Mouse (Mus musculus) intestine, embryonic 14.5 days (tissue): ENCODE data around the gene Gm45062. TPM values are rescaled to one million over a fixed set of nuclear protein-coding genes. Genes with fewer than 3 reads are reported as not detected.

Experiments used
- ATAC-seq: fragments of 200-750 bp; cut with Nextera tagmentation; replicated peaks from 2 replicates; pipeline ENCODE4 v1.8.0; 2017; ENCODE audit warnings: low read depth, moderate number of reproducible peaks, moderate TSS enrichment, moderate library complexity; ENCODE audit not compliant: low FRiP score, low TSS enrichment
- DNase-seq: peaks from one replicate; pipeline ENCODE4 v3.0.0-alpha.2; 2018; ENCODE audit warnings: low spot score
- H3K27ac ChIP-seq: fragments of 300-500 bp; sonication (generic); 2 replicates; pipeline ENCODE4 v1.5.1; 2014; ENCODE audit warnings: low read depth, mild to moderate bottlenecking, control low read depth
- H3K27me3 ChIP-seq: fragments of 300-500 bp; sonication (generic); replicated peaks from 2 replicates; pipeline ENCODE4 v1.6.1; 2014; ENCODE audit warnings: low read length, control low read depth; ENCODE audit not compliant: control insufficient read depth, insufficient read depth
- H3K36me3 ChIP-seq: fragments of 300-500 bp; sonication (generic); 2 replicates; pipeline ENCODE4 v1.6.1; 2014; ENCODE audit warnings: low read length, control low read depth; ENCODE audit not compliant: control insufficient read depth, insufficient read depth
- H3K4me1 ChIP-seq: fragments of 300-500 bp; sonication (generic); replicated peaks from 2 replicates; pipeline ENCODE4 v1.6.1; 2014; ENCODE audit warnings: low read length, control low read depth, mixed read lengths; ENCODE audit not compliant: control insufficient read depth, insufficient read depth
- H3K4me2 ChIP-seq: fragments of 300-500 bp; sonication (generic); 2 replicates; pipeline ENCODE4 v1.6.1; 2014; ENCODE audit warnings: low read length
- H3K4me3 ChIP-seq: fragments of 300-500 bp; sonication (generic); 2 replicates; pipeline ENCODE4 v1.5.1; 2014; ENCODE audit warnings: low read depth, low read length, control low read depth, mixed read lengths
- H3K9ac ChIP-seq: fragments of 300-500 bp; sonication (generic); 2 replicates; pipeline ENCODE4 v1.6.1; 2014; ENCODE audit warnings: mild to moderate bottlenecking, low read length
- H3K9me3 ChIP-seq: fragments of 300-500 bp; sonication (generic); 2 replicates; pipeline ENCODE4 v1.6.1; 2016; ENCODE audit warnings: low read length, control low read depth; ENCODE audit not compliant: control insufficient read depth
- WGBS: fragments of 180-500 bp; shearing (Covaris S2); extraction: QIAGEN DNeasy Blood & Tissue Kit; methylation state at CpG from one replicate; pipeline ENCODE4 v1.1.7; 2014; 5-methylcytosine and 5-hydroxymethylcytosine counted together
- polyA plus RNA-seq: library from polyadenylated mRNA; unstranded; fragments of >200 nt; fragmentation: Nextera tagmentation; extraction: Ambion mirVana; gene quantifications from 2 replicates; pipeline ENCODE4 v1.2.1, GENCODE M21; 2014

Gene Gm45062
- polyA plus RNA-seq, 1 experiment from 2014 or later = 8.6 TPM

DNA sequence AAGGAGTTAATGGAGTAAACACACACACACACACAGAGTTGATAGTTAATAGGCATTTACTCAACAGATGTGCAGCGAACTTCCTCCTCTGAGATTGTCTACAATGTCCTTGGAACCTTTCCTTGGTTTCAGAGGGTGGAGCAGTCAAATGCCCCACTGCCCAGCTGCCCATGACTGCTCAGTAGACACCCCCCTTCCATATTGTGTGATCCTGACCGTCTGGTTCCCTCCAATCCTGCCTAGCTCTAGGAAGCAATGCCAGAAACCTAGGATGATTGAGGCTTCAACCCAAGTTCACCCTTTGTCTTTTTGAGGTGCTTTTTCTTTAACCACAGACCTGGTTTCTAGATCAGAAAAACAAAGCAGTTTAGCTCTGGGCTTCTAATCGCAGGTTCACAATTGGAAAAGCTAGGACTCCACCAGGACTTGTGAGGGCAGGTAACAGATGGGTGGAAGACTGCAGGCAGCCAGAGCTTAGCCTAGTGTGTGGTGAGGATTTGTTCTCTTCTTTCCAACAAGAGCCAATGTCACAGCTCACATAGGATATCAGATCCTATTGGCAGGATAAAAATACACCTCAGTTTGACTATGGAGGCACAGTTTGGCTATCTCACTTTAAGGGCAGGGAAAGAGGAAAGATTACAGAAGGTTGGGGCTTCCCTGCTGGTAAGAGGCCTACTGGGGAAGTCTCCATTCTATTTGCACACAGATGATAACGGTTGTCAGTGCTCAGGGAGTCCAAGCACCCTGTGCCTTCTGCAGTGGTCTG is 360.5 kb downstream of the Gm45062 start:
- Histone ChIP-seq H3K4me3 (no peak overlapping the region), H3K9me3 (no peaks in the 10 kb centered on the region), H3K27me3 (no peaks in the 10 kb centered on the region), H3K4me1 (no peaks in the 10 kb centered on the region), H3K4me2 (no peak overlapping the region), H3K27ac (no peak overlapping the region), H3K36me3 (no peaks in the 10 kb centered on the region), H3K9ac (no peak overlapping the region)
- DNase-seq (no peak), ATAC-seq (no peak)
- WGBS = 74% methylated on average over 4 of the region's 4 CpGs

DNA sequence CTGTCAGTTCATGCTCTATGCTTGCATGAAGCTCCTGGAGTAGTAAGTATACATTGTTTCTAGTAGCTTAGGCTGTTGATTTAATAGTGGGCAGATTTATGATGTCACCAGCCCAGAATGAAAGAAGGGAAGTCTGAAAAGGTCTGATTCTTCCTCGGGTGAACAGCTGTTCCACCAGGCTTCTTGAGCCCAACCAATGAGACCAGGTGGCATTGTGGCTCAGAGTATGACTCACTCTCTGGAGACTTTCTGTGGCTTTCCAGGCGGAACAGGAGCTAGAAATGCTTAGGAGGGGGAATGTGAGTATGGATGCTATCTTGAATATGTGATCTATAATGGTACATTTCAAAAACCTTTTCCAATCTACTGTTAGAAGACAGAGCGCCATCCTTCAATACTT is 363.8 kb downstream of the Gm45062 start:
- Histone ChIP-seq H3K27me3 (no peaks in the 10 kb centered on the region), H3K4me1 (no peaks in the 10 kb centered on the region), H3K27ac (no peak overlapping the region), H3K36me3 (no peaks in the 10 kb centered on the region), H3K9ac (no peak overlapping the region), H3K4me3 (no peak overlapping the region), H3K9me3 (no peaks in the 10 kb centered on the region), H3K4me2 (no peak overlapping the region)
- ATAC-seq (no peak), DNase-seq (no peak)
- WGBS = 59% methylated on average over 3 of the region's 3 CpGs

DNA sequence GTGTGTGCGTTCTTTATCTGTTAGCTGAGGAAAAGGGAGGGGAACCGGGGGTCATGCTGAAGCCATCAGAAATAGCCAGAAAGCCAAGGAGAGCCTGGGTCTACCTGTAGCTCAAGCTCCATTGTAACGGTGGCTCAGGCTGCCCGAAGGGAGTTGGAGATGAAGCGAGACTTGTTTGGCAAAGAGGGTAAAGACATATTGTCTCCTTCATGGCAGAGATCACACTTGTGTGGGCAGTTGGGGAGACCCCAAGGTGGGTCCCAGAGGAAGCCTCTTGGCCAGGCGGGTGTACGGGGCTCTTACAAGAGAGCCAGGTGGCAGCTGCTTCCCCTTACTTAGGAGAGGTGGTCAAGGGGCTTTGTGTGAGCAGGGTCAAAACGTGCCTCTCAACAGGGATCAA is 369.0 kb downstream of the Gm45062 start:
- H3K27me3 ChIP-seq = no peaks in the 10 kb centered on the region
- no peak for ATAC-seq
- H3K36me3 ChIP-seq = no peaks in the 10 kb centered on the region
- WGBS = 95% methylated on average over 8 of the region's 8 CpGs
- H3K9ac ChIP-seq = no peak overlapping the region
- no peak for DNase-seq
- no peaks in the 10 kb centered on the region for H3K9me3 ChIP-seq
- H3K4me2 ChIP-seq = no peak overlapping the region
- H3K4me3 ChIP-seq = no peak overlapping the region
- 0 out of 2 replicates have a peak, but pooled peaks cover 2% of the 10 kb centered on the region for H3K4me1 ChIP-seq
- H3K27ac ChIP-seq = no peak overlapping the region

DNA sequence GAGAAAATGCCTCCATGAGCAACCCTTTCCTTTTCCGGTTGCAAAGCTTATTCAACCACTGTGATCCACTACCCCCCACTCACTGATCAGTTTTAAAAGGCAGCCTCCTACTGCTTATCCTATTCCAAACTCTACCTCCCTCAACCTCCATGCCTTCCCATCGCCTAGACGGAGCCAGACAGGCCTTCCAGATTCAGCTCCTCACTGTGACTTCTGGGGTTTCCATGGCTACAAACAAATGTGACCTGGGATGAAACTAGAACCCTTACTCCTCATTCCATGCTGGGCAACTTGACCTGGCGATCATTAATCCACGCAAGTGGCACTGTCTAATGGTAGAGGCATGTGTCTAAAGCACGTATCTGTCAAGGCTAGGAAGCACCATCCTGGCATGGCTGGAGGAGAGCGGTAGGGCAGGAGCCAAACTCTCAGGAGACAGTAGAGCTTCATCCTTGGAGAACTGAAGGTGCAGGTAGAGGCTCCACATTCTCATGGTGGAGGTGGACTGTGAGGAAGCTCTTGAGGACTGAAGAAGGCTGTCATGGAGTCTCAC is 369.5 kb downstream of the Gm45062 start:
- ATAC-seq (no peak), DNase-seq (no peak)
- Histone ChIP-seq H3K4me1 (0 out of 2 replicates have a peak, but pooled peaks cover 2% of the 10 kb centered on the region), H3K36me3 (no peaks in the 10 kb centered on the region), H3K27ac (peak overlapping the region; percentile 34; the same call in 1 of the 2 replicates), H3K27me3 (no peaks in the 10 kb centered on the region), H3K4me3 (no peak overlapping the region), H3K9me3 (no peaks in the 10 kb centered on the region), H3K4me2 (no peak overlapping the region), H3K9ac (no peak overlapping the region)
- WGBS = 90% methylated on average over 7 of the region's 7 CpGs

DNA sequence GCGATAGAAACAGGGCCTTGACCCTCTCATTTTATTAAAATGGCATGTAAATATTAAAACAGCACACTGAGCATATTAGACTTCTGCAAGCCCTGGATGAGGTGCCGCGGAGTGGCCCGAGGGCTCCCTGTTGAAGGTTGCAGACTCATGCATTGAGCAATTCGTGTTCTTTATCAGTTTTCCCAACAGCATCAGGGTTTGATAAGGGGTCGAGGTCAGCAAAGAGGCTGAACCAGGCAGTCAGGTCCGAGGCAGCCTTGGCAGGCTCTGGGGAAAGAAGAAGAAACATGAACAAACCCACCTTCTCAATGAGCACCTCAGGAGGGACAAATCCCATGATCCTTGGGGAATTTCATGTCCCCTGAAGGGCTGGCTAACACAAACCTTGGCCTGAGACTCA is 371.3 kb downstream of the Gm45062 start:
- Histone ChIP-seq H3K9me3 (no peaks in the 10 kb centered on the region), H3K27ac (peak overlapping the region; percentile 34; the same call in 1 of the 2 replicates), H3K4me1 (0 out of 2 replicates have a peak, but pooled peaks cover 2% of the 10 kb centered on the region), H3K36me3 (no peaks in the 10 kb centered on the region), H3K9ac (no peak overlapping the region), H3K4me2 (no peak overlapping the region), H3K27me3 (no peaks in the 10 kb centered on the region), H3K4me3 (no peak overlapping the region)
- WGBS = 83% methylated on average over 7 of the region's 7 CpGs
- ATAC-seq (no peak), DNase-seq (no peak)

DNA sequence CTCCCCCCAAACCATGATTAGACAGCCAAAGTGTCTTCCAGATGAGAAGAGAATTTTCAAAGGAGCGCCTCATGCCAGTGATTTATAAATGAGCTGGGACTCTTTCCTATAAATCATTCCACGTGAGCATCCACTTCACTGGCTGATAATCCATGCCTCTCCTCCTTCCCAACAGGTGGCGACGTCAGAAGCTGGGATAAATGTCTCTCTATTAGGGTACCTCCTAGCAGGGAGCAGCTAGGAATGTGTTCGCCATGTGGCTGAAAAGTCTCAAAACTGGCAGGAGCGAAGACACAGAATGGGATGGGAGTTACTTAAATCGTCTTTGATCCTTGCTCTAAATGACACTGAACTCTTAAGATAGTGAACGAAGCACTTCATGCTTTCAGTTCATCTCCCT is 372.1 kb downstream of the Gm45062 start:
- no peak overlapping the region for H3K4me2 ChIP-seq
- H3K9me3 ChIP-seq = no peaks in the 10 kb centered on the region
- 0 out of 2 replicates have a peak, but pooled peaks cover 2% of the 10 kb centered on the region for H3K4me1 ChIP-seq
- no peaks in the 10 kb centered on the region for H3K36me3 ChIP-seq
- H3K9ac ChIP-seq = no peak overlapping the region
- ATAC-seq (no peak), DNase-seq (no peak)
- H3K4me3 ChIP-seq = no peak overlapping the region
- no peaks in the 10 kb centered on the region for H3K27me3 ChIP-seq
- 79% methylated on average over 8 of the region's 8 CpGs for WGBS
- no peak overlapping the region for H3K27ac ChIP-seq

DNA sequence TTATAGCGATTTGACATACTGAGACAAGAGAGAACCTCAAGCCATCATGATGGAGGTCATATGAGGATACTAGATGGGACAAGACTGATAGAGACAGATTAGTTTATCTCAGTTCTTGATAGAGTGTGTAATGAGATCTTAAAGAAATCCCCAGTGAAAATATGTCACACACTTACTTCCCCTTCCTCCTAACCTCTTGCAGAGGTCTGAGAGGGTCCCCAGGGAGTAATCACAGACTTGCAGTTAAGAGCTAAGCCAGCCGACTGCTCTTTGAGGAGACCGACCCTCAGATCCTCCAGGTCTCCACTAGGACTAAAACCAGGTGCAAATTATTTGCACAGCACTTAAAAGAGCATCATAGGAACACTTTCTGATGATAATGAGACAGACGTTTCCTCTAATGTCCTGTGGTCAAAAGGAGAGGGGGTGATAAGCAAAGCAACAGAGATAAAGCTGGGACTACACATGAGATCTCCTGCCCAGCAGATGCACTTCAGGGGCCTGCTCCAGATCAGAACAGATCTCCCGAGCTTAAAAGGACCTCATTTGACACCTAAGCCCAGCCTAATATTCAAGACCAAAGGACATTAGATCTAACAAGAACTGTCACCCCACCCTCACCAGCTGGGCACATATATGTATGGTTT is 372.9 kb downstream of the Gm45062 start:
- Histone ChIP-seq H3K36me3 (no peaks in the 10 kb centered on the region), H3K9ac (no peak overlapping the region), H3K4me2 (no peak overlapping the region), H3K4me1 (0 out of 2 replicates have a peak, but pooled peaks cover 2% of the 10 kb centered on the region), H3K27ac (no peak overlapping the region), H3K9me3 (no peaks in the 10 kb centered on the region), H3K27me3 (no peaks in the 10 kb centered on the region), H3K4me3 (no peak overlapping the region)
- ATAC-seq (no peak), DNase-seq (no peak)
- WGBS = 68% methylated on average over 5 of the region's 5 CpGs

DNA sequence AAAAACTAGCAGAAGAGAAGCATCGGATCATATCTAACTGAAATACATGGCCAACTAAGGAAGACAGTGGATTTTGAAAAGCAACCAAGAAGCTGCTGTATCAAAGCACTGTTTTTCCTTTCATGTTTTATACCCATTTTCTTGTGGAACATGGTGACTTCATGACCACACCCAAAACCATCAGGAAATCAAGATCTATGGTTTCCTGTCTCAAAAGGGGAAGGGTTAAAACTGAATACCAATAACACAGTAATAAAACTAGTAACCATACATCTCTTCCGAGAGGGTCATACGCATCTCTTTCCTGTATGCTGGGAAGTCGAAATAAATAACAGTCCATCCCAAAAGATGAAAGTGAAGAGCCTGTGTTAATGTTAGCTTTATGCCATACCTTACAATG is 373.5 kb downstream of the Gm45062 start:
- Histone ChIP-seq H3K9me3 (no peaks in the 10 kb centered on the region), H3K4me1 (0 out of 2 replicates have a peak, but pooled peaks cover 2% of the 10 kb centered on the region), H3K9ac (no peak overlapping the region), H3K27me3 (no peaks in the 10 kb centered on the region), H3K4me3 (no peak overlapping the region), H3K4me2 (no peak overlapping the region), H3K27ac (no peak overlapping the region), H3K36me3 (no peaks in the 10 kb centered on the region)
- no peak for DNase-seq
- ATAC-seq = no peak
- WGBS = 83% methylated on average over 4 of the region's 4 CpGs
